Mouse (Mus musculus) CH12.LX (cell line): Measurements from ENCODE around the gene Vat1l. TPM values are rescaled to one million over a fixed set of nuclear protein-coding genes. Genes with fewer than 3 reads are reported as not detected.

Experiments used
- DNase-seq: peaks from one replicate; pipeline ENCODE4 v3.0.0-alpha.2; 2013; ENCODE audit errors: extremely low read depth
- H3K27ac ChIP-seq: 2 replicates; pipeline ENCODE4 v1.5.1; 2012; ENCODE audit warnings: low read depth, mild to moderate bottlenecking, control low read depth, moderate library complexity; ENCODE audit not compliant: insufficient read depth
- H3K27me3 ChIP-seq: replicated peaks from 2 replicates; pipeline ENCODE3; 2012; ENCODE audit warnings: inconsistent platforms
- H3K36me3 ChIP-seq, 2 experiments: replicated peaks in 1 of 2; 2 replicates each; pipeline versions ENCODE3 to v1.6.1; 2012; ENCODE audit warnings: inconsistent platforms in 1 of 2, low read length in 1 of 2, mild to moderate bottlenecking in 1 of 2, mixed read lengths in 1 of 2, moderate library complexity in 1 of 2; ENCODE audit not compliant: control insufficient read depth in 1 of 2, insufficient read depth in 1 of 2
- H3K4me1 ChIP-seq, 2 experiments: 2 replicates each; pipeline ENCODE4 v1.6.1; 2012; ENCODE audit warnings: inconsistent platforms in 1 of 2, moderate library complexity in 1 of 2; ENCODE audit not compliant: insufficient read depth in 2 of 2, control insufficient read depth in 1 of 2
- H3K4me2 ChIP-seq: 2 replicates; pipeline ENCODE4 v1.6.1; 2012; ENCODE audit warnings: low read depth, mild to moderate bottlenecking, control low read depth; ENCODE audit not compliant: poor library complexity, insufficient read depth, severe bottlenecking
- H3K4me3 ChIP-seq, 3 experiments: fragments of 150-350 bp in 1 of 3; sonication (generic) in 1 of 3; replicated peaks in 1 of 3; 2 replicates each; pipeline versions ENCODE3 to v1.5.1; 2011 to 2012; ENCODE audit warnings: low read depth in 2 of 3, low read length in 2 of 3, mild to moderate bottlenecking in 2 of 3, moderate library complexity in 2 of 3, control low read depth in 1 of 3, improper control_type of control experiment in 1 of 3, inconsistent platforms in 1 of 3, mixed read lengths in 1 of 3; ENCODE audit not compliant: poor library complexity in 1 of 3
- H3K79me2 ChIP-seq: replicated peaks from 2 replicates; pipeline ENCODE4 v1.6.1; 2012; ENCODE audit warnings: mild to moderate bottlenecking, moderate library complexity; ENCODE audit not compliant: control insufficient read depth, poor library complexity, insufficient read depth, severe bottlenecking; ENCODE audit errors: extremely low read depth
- H3K9ac ChIP-seq: 2 replicates; pipeline ENCODE4 v1.6.1; 2012; ENCODE audit warnings: low read depth, mild to moderate bottlenecking, control low read depth, moderate library complexity; ENCODE audit not compliant: insufficient read depth
- H3K9me3 ChIP-seq: replicated peaks from 2 replicates; pipeline ENCODE3; 2012; ENCODE audit warnings: low read length, inconsistent platforms, mixed read lengths
- BHLHE40 ChIP-seq: IDR thresholded peaks from 2 replicates; pipeline ENCODE4 v1.6.1; 2011; ENCODE audit warnings: mild to moderate bottlenecking, low read depth, low read length, improper control_type of control experiment
- CHD1 ChIP-seq: IDR thresholded peaks from 2 replicates; pipeline ENCODE4 v1.6.1; 2012; ENCODE audit warnings: low read depth, low read length, improper control_type of control experiment, inconsistent platforms
- CHD2 ChIP-seq: IDR thresholded peaks from 2 replicates; pipeline ENCODE4 v1.6.1; 2011; ENCODE audit warnings: low read length, improper control_type of control experiment
- CTCF ChIP-seq, 2 experiments: IDR thresholded peaks in 1 of 2; conservative IDR thresholded peaks in 1 of 2; 2 replicates each; pipeline ENCODE4 v1.5.1; 2011 to 2012; ENCODE audit warnings: low read depth in 2 of 2, low read length in 2 of 2, improper control_type of control experiment in 1 of 2, inconsistent platforms in 1 of 2, mild to moderate bottlenecking in 1 of 2, moderate library complexity in 1 of 2
- E2F4 ChIP-seq: IDR thresholded peaks from 2 replicates; pipeline ENCODE4 v1.6.1; 2011; ENCODE audit warnings: low read depth, low read length, improper control_type of control experiment; ENCODE audit not compliant: insufficient replicate concordance
- EP300 ChIP-seq: IDR thresholded peaks from 2 replicates; pipeline ENCODE4 v1.6.1; 2011; ENCODE audit warnings: low read length, improper control_type of control experiment
- GABPA ChIP-seq: IDR thresholded peaks from 2 replicates; pipeline ENCODE4 v1.6.1; 2012; ENCODE audit warnings: low read depth, low read length, improper control_type of control experiment, inconsistent platforms; ENCODE audit not compliant: insufficient replicate concordance
- HCFC1 ChIP-seq: IDR thresholded peaks from 2 replicates; pipeline ENCODE4 v1.6.1; 2012; ENCODE audit warnings: low read depth, mild to moderate bottlenecking, inconsistent platforms, low read length, improper control_type of control experiment
- IRF4 ChIP-seq: IDR thresholded peaks from 2 replicates; pipeline ENCODE4 v1.6.1; 2014; ENCODE audit warnings: low read depth, mild to moderate bottlenecking, inconsistent platforms, low read length, improper control_type of control experiment
- JUN ChIP-seq: IDR thresholded peaks from 2 replicates; pipeline ENCODE4 v1.6.1; 2011; ENCODE audit warnings: low read depth, mild to moderate bottlenecking, low read length, improper control_type of control experiment, moderate library complexity; ENCODE audit not compliant: insufficient read depth
- MAFK ChIP-seq: IDR thresholded peaks from 2 replicates; pipeline ENCODE4 v1.6.1; 2011; ENCODE audit warnings: low read length, improper control_type of control experiment; ENCODE audit not compliant: insufficient replicate concordance
- MAX ChIP-seq: IDR thresholded peaks from 2 replicates; pipeline ENCODE4 v1.6.1; 2011; ENCODE audit warnings: low read length, improper control_type of control experiment
- POLR2A ChIP-seq: IDR thresholded peaks from 2 replicates; pipeline ENCODE4 v1.6.1; 2011; ENCODE audit warnings: low read depth, mild to moderate bottlenecking, improper control_type of control experiment, low read length
- POLR2AphosphoS2 ChIP-seq: IDR thresholded peaks from 2 replicates; pipeline ENCODE4 v1.6.1; 2011; ENCODE audit warnings: low read depth, low read length, improper control_type of control experiment
- RAD21 ChIP-seq: IDR thresholded peaks from 2 replicates; pipeline ENCODE4 v1.6.1; 2011; ENCODE audit warnings: low read depth, mild to moderate bottlenecking, low read length, improper control_type of control experiment, moderate library complexity
- RCOR1 ChIP-seq: conservative IDR thresholded peaks from 2 replicates; pipeline ENCODE4 v1.6.1; 2012; ENCODE audit warnings: low read depth, mild to moderate bottlenecking, inconsistent platforms, low read length, improper control_type of control experiment
- SIN3A ChIP-seq: IDR thresholded peaks from 2 replicates; pipeline ENCODE4 v1.6.1; 2012; ENCODE audit warnings: low read length, improper control_type of control experiment, inconsistent platforms
- TBP ChIP-seq: conservative IDR thresholded peaks from 2 replicates; pipeline ENCODE4 v1.6.1; 2011; ENCODE audit warnings: low read depth, low read length, improper control_type of control experiment
- TCF12 ChIP-seq: IDR thresholded peaks from 2 replicates; pipeline ENCODE4 v1.6.1; 2014; ENCODE audit warnings: low read depth, mild to moderate bottlenecking, inconsistent platforms, low read length, improper control_type of control experiment
- UBTF ChIP-seq: IDR thresholded peaks from 2 replicates; pipeline ENCODE4 v1.6.1; 2012; ENCODE audit warnings: low read depth, mild to moderate bottlenecking, inconsistent platforms, low read length, improper control_type of control experiment, moderate library complexity
- USF1 ChIP-seq: IDR thresholded peaks from 2 replicates; pipeline ENCODE4 v1.6.1; 2014; ENCODE audit warnings: low read depth, mild to moderate bottlenecking, inconsistent platforms, low read length, improper control_type of control experiment
- USF2 ChIP-seq: conservative IDR thresholded peaks from 2 replicates; pipeline ENCODE4 v1.6.1; 2011; ENCODE audit warnings: low read depth, low read length, improper control_type of control experiment
- ZC3H11A ChIP-seq: IDR thresholded peaks from 2 replicates; pipeline ENCODE4 v1.6.1; 2012; ENCODE audit warnings: low read depth, mild to moderate bottlenecking, inconsistent platforms, low read length, improper control_type of control experiment
- ZKSCAN1 ChIP-seq: IDR thresholded peaks from 2 replicates; pipeline ENCODE4 v1.6.1; 2012; ENCODE audit warnings: low read depth, inconsistent platforms, low read length, improper control_type of control experiment, borderline replicate concordance
- ZMIZ1 ChIP-seq: IDR thresholded peaks from 2 replicates; pipeline ENCODE4 v1.6.1; 2012; ENCODE audit warnings: low read depth, mild to moderate bottlenecking, inconsistent platforms, low read length, improper control_type of control experiment
- ZNF384 ChIP-seq: IDR thresholded peaks from 2 replicates; pipeline ENCODE4 v1.6.1; 2012; ENCODE audit warnings: low read depth, low read length, improper control_type of control experiment, inconsistent platforms
- dilution Hi-C: fragments of 300-500 bp; cut with MboI; formaldehyde crosslinking; loops from 2 replicates; pipeline ENCODE4 v1.14.3; 2020; ENCODE audit warnings: low sequenced_read_pairs; ENCODE audit not compliant: extremely low pct_unique_long_range_greater_than_20kb, extremely low pct_ligation_motif_present
- in situ Hi-C: fragments of 300-500 bp; cut with MboI; formaldehyde crosslinking; loops from 3 replicates; pipeline ENCODE4 v1.14.3; 2019; ENCODE audit warnings: low sequenced_read_pairs, low pct_ligation_motif_present, low pct_unique_long_range_greater_than_20kb, mixed read lengths
- polyA plus RNA-seq: library from polyadenylated mRNA; unstranded; fragments of >175 nt; gene quantifications from 2 replicates; pipeline ENCODE4 v1.2.1, GENCODE M21; 2012; ENCODE audit warnings: low read depth; ENCODE audit not compliant: insufficient read length
- total RNA-seq, 2 experiments: library from RNA; depleted of rRNA; stranded (reverse); fragments of 300-350 nt in 1 of 2; fragments of >200 nt in 1 of 2; gene quantifications; 2 replicates each; pipeline ENCODE4 v1.2.3; 2012 to 2014

Vat1l gene
- total and polyA plus RNA-seq, 3 experiments: not detected

GRCm38 (mm10) chr8:114318161-114318560 is 112.7 kb downstream of the Vat1l start:
- no peak for DNase-seq
- H3K9ac ChIP-seq: no peak overlapping the region
- TF ChIP-seq IRF4: no peak
- no peak for TF ChIP-seq RCOR1
- no peak for TF ChIP-seq EP300
- TF ChIP-seq CTCF (conservative IDR thresholded peaks at IDR 0.05 in 1 of 2, IDR thresholded peaks at IDR 0.05 in 1 of 2; ENCODE audit: low read depth in 2 of 2, low read length in 2 of 2): no peak
- TF ChIP-seq TCF12: no peak
- no peak for TF ChIP-seq ZMIZ1
- no peak for TF ChIP-seq JUN
- TF ChIP-seq CHD2: no peak
- no peak for TF ChIP-seq MAFK
- no peak for TF ChIP-seq TBP
- TF ChIP-seq E2F4: no peak
- TF ChIP-seq USF1: no peak
- TF ChIP-seq POLR2A: no peak
- no peak for TF ChIP-seq POLR2AphosphoS2
- no peak for TF ChIP-seq ZKSCAN1
- TF ChIP-seq SIN3A: no peak
- no peak for TF ChIP-seq RAD21
- no peak for TF ChIP-seq CHD1
- H3K9me3 ChIP-seq: peaks cover 56% of the 10 kb centered on the region
- H3K27me3 ChIP-seq: no peaks in the 10 kb centered on the region
- H3K36me3 ChIP-seq: no peaks in the 10 kb centered on the region
- dilution Hi-C loops (no loop called here), in situ Hi-C loops (no loop called here)
- no peaks in the 10 kb centered on the region for H3K4me1 ChIP-seq
- no peak overlapping the region for H3K4me2 ChIP-seq
- H3K79me2 ChIP-seq: no peaks in the 10 kb centered on the region
- H3K4me3 ChIP-seq: no peak overlapping the region
- no peak overlapping the region for H3K27ac ChIP-seq

GRCm38 (mm10) chr8:114322096-114322495 is 116.7 kb downstream of the Vat1l start:
- in situ Hi-C loops (no loop called here), dilution Hi-C loops (no loop called here)
- Histone ChIP-seq H3K9me3 (peaks cover 36% of the 10 kb centered on the region), H3K27ac (no peak overlapping the region), H3K27me3 (no peaks in the 10 kb centered on the region), H3K36me3 (no peaks in the 10 kb centered on the region), H3K79me2 (no peaks in the 10 kb centered on the region), H3K4me1 (no peaks in the 10 kb centered on the region), H3K4me3 (no peak overlapping the region), H3K9ac (no peak overlapping the region), H3K4me2 (no peak overlapping the region)
- DNase-seq: no peak
- TF ChIP-seq ZC3H11A (no peak), MAX (no peak), TBP (no peak), USF2 (no peak), IRF4 (no peak), GABPA (no peak), HCFC1 (no peak), BHLHE40 (no peak), ZNF384 (no peak), CHD2 (no peak), USF1 (no peak), ZKSCAN1 (no peak), UBTF (no peak), ZMIZ1 (no peak), CHD1 (no peak)
